Mouse (Mus musculus): ENCODE data around the gene Garem2. TPM values are rescaled to one million over a fixed set of nuclear protein-coding genes. Genes with fewer than 3 reads are reported as not detected.

Gene Garem2
- total and polyA plus RNA-seq, 3 experiments: 0.21 TPM; not detected in 2

- DNase-seq (ENCODE audit: extremely low read depth): no peak
- H3K4me2 ChIP-seq (ENCODE audit: insufficient read depth, low read depth, poor library complexity, severe bottlenecking): no peak overlapping the region
- no peak overlapping the region for H3K9ac ChIP-seq (ENCODE audit: insufficient read depth, low read depth)
- no peaks in the 10 kb centered on the region for H3K27me3 ChIP-seq (replicated peaks)
- in situ Hi-C loops (cut with MboI; ENCODE audit: low pct_ligation_motif_present, low pct_unique_long_range_greater_than_20kb, low sequenced_read_pairs): no loop called here
- no peak overlapping the region for H3K4me3 ChIP-seq (replicated peaks in 1 of 3; ENCODE audit: low read depth in 2 of 3, low read length in 2 of 3, poor library complexity in 1 of 3)
- peaks cover 2 to 48% of the 10 kb centered on the region in 2 experiments for H3K36me3 ChIP-seq (replicated peaks in 1 of 2; ENCODE audit: control insufficient read depth in 1 of 2, insufficient read depth in 1 of 2, low read length in 1 of 2)
- peaks cover 27% of the 10 kb centered on the region for H3K79me2 ChIP-seq (replicated peaks; ENCODE audit: control insufficient read depth, extremely low read depth, insufficient read depth, poor library complexity, severe bottlenecking)
- peaks cover 0 to 7% of the 10 kb centered on the region in 2 experiments; a peak in 2 of 4 replicates for H3K4me1 ChIP-seq (ENCODE audit: control insufficient read depth in 1 of 2, insufficient read depth in 2 of 2)
- no peak overlapping the region for H3K27ac ChIP-seq (ENCODE audit: insufficient read depth, low read depth)
- no peaks in the 10 kb centered on the region for H3K9me3 ChIP-seq (replicated peaks; ENCODE audit: low read length)
- dilution Hi-C loops (cut with MboI; ENCODE audit: extremely low pct_ligation_motif_present, extremely low pct_unique_long_range_greater_than_20kb, low sequenced_read_pairs): no loop called here
- TF ChIP-seq MXI1 (IDR thresholded peaks at IDR 0.05; ENCODE audit: low read depth, low read length) (no peak), E2F4 (IDR thresholded peaks at IDR 0.05; ENCODE audit: insufficient replicate concordance, low read depth, low read length) (no peak), NRF1 (IDR thresholded peaks at IDR 0.05; ENCODE audit: low read depth, low read length) (no peak), ZKSCAN1 (IDR thresholded peaks at IDR 0.05; ENCODE audit: borderline replicate concordance, low read depth, low read length) (no peak), PAX5 (IDR thresholded peaks at IDR 0.05; ENCODE audit: low read length) (no peak), KAT2A (IDR thresholded peaks at IDR 0.05; ENCODE audit: insufficient replicate concordance, low read length) (no peak), BHLHE40 (IDR thresholded peaks at IDR 0.05; ENCODE audit: low read depth, low read length) (no peak), HCFC1 (IDR thresholded peaks at IDR 0.05; ENCODE audit: low read depth, low read length) (no peak), ZMIZ1 (IDR thresholded peaks at IDR 0.05; ENCODE audit: low read depth, low read length) (no peak), SIN3A (IDR thresholded peaks at IDR 0.05; ENCODE audit: low read length) (no peak), TBP (conservative IDR thresholded peaks at IDR 0.05; ENCODE audit: low read depth, low read length) (no peak), USF1 (IDR thresholded peaks at IDR 0.05; ENCODE audit: low read depth, low read length) (no peak)
Measured at GRCm38 (mm10) chr5:30162339-30162738, 57.4 kb downstream of the Garem2 start.

GRCm38 (mm10) chr5:30165234-30165946 lies 60.4 kb downstream of the Garem2 start:
- no peak for TF ChIP-seq USF1 (IDR thresholded peaks at IDR 0.05; ENCODE audit: low read depth, low read length)
- TF ChIP-seq ETS1 (conservative IDR thresholded peaks at IDR 0.05; ENCODE audit: low read depth, low read length): no peak
- TF ChIP-seq SIN3A (IDR thresholded peaks at IDR 0.05; ENCODE audit: low read length): no peak
- no peak for TF ChIP-seq MAFK (IDR thresholded peaks at IDR 0.05; ENCODE audit: insufficient replicate concordance, low read length)
- TF ChIP-seq ZC3H11A (IDR thresholded peaks at IDR 0.05; ENCODE audit: low read depth, low read length): no peak
- TF ChIP-seq JUND (conservative IDR thresholded peaks at IDR 0.05; ENCODE audit: low read depth, low read length): no peak
- no peak for TF ChIP-seq NRF1 (IDR thresholded peaks at IDR 0.05; ENCODE audit: low read depth, low read length)
- no peak for TF ChIP-seq USF2 (conservative IDR thresholded peaks at IDR 0.05; ENCODE audit: low read depth, low read length)
- no peak for TF ChIP-seq CHD1 (IDR thresholded peaks at IDR 0.05; ENCODE audit: low read depth, low read length)
- no peak for TF ChIP-seq PAX5 (IDR thresholded peaks at IDR 0.05; ENCODE audit: low read length)
- TF ChIP-seq ELF1 (IDR thresholded peaks at IDR 0.05; ENCODE audit: low read depth, low read length): no peak
- no peak overlapping the region for H3K4me3 ChIP-seq (replicated peaks in 1 of 3; ENCODE audit: low read depth in 2 of 3, low read length in 2 of 3, poor library complexity in 1 of 3)
- H3K79me2 ChIP-seq (replicated peaks; ENCODE audit: control insufficient read depth, extremely low read depth, insufficient read depth, poor library complexity, severe bottlenecking): peaks cover 11% of the 10 kb centered on the region
- DNase-seq (ENCODE audit: extremely low read depth): no peak
- no peaks in the 10 kb centered on the region for H3K9me3 ChIP-seq (replicated peaks; ENCODE audit: low read length)
- in situ Hi-C loops (cut with MboI; ENCODE audit: low pct_ligation_motif_present, low pct_unique_long_range_greater_than_20kb, low sequenced_read_pairs): no loop called here
- peaks cover 14 to 64% of the 10 kb centered on the region in 2 experiments for H3K36me3 ChIP-seq (replicated peaks in 1 of 2; ENCODE audit: control insufficient read depth in 1 of 2, insufficient read depth in 1 of 2, low read length in 1 of 2)
- H3K9ac ChIP-seq (ENCODE audit: insufficient read depth, low read depth): no peak overlapping the region
- no peak overlapping the region for H3K27ac ChIP-seq (ENCODE audit: insufficient read depth, low read depth)
- no peaks in the 10 kb centered on the region for H3K27me3 ChIP-seq (replicated peaks)
- dilution Hi-C loops (cut with MboI; ENCODE audit: extremely low pct_ligation_motif_present, extremely low pct_unique_long_range_greater_than_20kb, low sequenced_read_pairs): no loop called here
- no peaks in the 10 kb centered on the region for H3K4me1 ChIP-seq (ENCODE audit: control insufficient read depth in 1 of 2, insufficient read depth in 2 of 2)
- no peak overlapping the region for H3K4me2 ChIP-seq (ENCODE audit: insufficient read depth, low read depth, poor library complexity, severe bottlenecking)

Other genes starting within 250 kb of the Garem2 start
- 3.5 and 12.9 TPM in 2 replicates for gene Il6, start 92.0 kb upstream of the Garem2 start, total RNA-seq (2012; rRNA removed)
- gene Il6, start 92.0 kb upstream of the Garem2 start, total RNA-seq (2014; rRNA removed): 1.2 TPM in 2 replicates
- gene Il6, start 92.0 kb upstream of the Garem2 start, polyA plus RNA-seq (2012; ENCODE audit: insufficient read length, low read depth): not detected in 2 replicates
- gene Tyms, start 31.5 kb upstream of the Garem2 start, total RNA-seq (2012; rRNA removed): 153 and 174 TPM in 2 replicates
- gene Tyms, start 31.5 kb upstream of the Garem2 start, total RNA-seq (2014; rRNA removed): 260 and 306 TPM in 2 replicates
- 193 and 211 TPM in 2 replicates for gene Tyms, start 31.5 kb upstream of the Garem2 start, polyA plus RNA-seq (2012; ENCODE audit: insufficient read length, low read depth)
- not detected in 2 replicates for gene 3110082J24Rik, start 925 bp downstream of the Garem2 start, total RNA-seq (2012; rRNA removed)
- not detected in 2 replicates for gene 3110082J24Rik, start 925 bp downstream of the Garem2 start, total RNA-seq (2014; rRNA removed)
- not detected in 2 replicates for gene 3110082J24Rik, start 925 bp downstream of the Garem2 start, polyA plus RNA-seq (2012; ENCODE audit: insufficient read length, low read depth)
- gene Hadha, start 50.0 kb downstream of the Garem2 start, total RNA-seq (2012; rRNA removed): 73.6 and 76.0 TPM in 2 replicates
- gene Hadha, start 50.0 kb downstream of the Garem2 start, total RNA-seq (2014; rRNA removed): 82.8 and 83.0 TPM in 2 replicates
- 117 and 132 TPM in 2 replicates for gene Hadha, start 50.0 kb downstream of the Garem2 start, polyA plus RNA-seq (2012; ENCODE audit: insufficient read length, low read depth)
- 78.3 and 81.4 TPM in 2 replicates for gene Hadhb, start 50.1 kb downstream of the Garem2 start, total RNA-seq (2012; rRNA removed)
- 118 and 125 TPM in 2 replicates for gene Hadhb, start 50.1 kb downstream of the Garem2 start, total RNA-seq (2014; rRNA removed)
- 69.5 and 77.9 TPM in 2 replicates for gene Hadhb, start 50.1 kb downstream of the Garem2 start, polyA plus RNA-seq (2012; ENCODE audit: insufficient read length, low read depth)
- 1.0 and 1.4 TPM in 2 replicates for gene Adgrf3, start 100.6 kb downstream of the Garem2 start, total RNA-seq (2012; rRNA removed)
- gene Adgrf3, start 100.6 kb downstream of the Garem2 start, total RNA-seq (2014; rRNA removed): 1.2 and 2.3 TPM in 2 replicates
- 2.2 and 2.6 TPM in 2 replicates for gene Adgrf3, start 100.6 kb downstream of the Garem2 start, polyA plus RNA-seq (2012; ENCODE audit: insufficient read length, low read depth)
- gene Selenoi, start 127.4 kb downstream of the Garem2 start, total RNA-seq (2012; rRNA removed): 36.1 and 39.8 TPM in 2 replicates
- gene Selenoi, start 127.4 kb downstream of the Garem2 start, total RNA-seq (2014; rRNA removed): 45.7 and 51.3 TPM in 2 replicates
- gene Selenoi, start 127.4 kb downstream of the Garem2 start, polyA plus RNA-seq (2012; ENCODE audit: insufficient read length, low read depth): 21.0 and 27.0 TPM in 2 replicates
- 0.04 TPM in 1 of 2 replicates, not detected in the other for gene Drc1, start 176.2 kb downstream of the Garem2 start, total RNA-seq (2012; rRNA removed)
- gene Drc1, start 176.2 kb downstream of the Garem2 start, total RNA-seq (2014; rRNA removed): not detected in 2 replicates
- gene Drc1, start 176.2 kb downstream of the Garem2 start, polyA plus RNA-seq (2012; ENCODE audit: insufficient read length, low read depth): not detected in 2 replicates